Mouse (Mus musculus) gastrocnemius, adult 2 months (tissue): Measurements from ENCODE around the gene Defa34. TPM values are rescaled to one million over a fixed set of nuclear protein-coding genes. Genes with fewer than 3 reads are reported as not detected.
"Not testable (repeated sequence)": the region's sequence is repeated elsewhere in the genome, so short reads cannot be mapped to it uniquely, and the experiment has no call there.

Source experiments
- DNase-seq: peaks from one replicate; pipeline ENCODE4 v3.0.0; 2022
- H3K27ac ChIP-seq: fragments of 200-600 bp; 2 replicates; pipeline ENCODE4 v1.8.1; 2022; ENCODE audit warnings: mild to moderate bottlenecking
- H3K4me3 ChIP-seq: fragments of 200-600 bp; 2 replicates; pipeline ENCODE4 v1.8.1; 2022; ENCODE audit warnings: mild to moderate bottlenecking, moderate library complexity
- intact Hi-C: fragments of 180-260 bp; cut with DNase I; formaldehyde crosslinking; loops from one replicate; pipeline ENCODE4 v1.15.1; 2025
- long read RNA-seq, 2 experiments: library from polyadenylated mRNA; stranded (forward); transcript quantifications; one replicate each; pipeline ENCODE4 v2.0.0; 2021
- total RNA-seq, 2 experiments: library from RNA; stranded (reverse); gene quantifications; 2 replicates each; pipeline ENCODE4 v1.2.3; 2021

Defa34 gene
- total RNA-seq: not detected
- long read RNA-seq, experiment 1: 0 reads
- long read RNA-seq, experiment 2: 0 reads

GRCm38 (mm10) chr8:21665497-21665896 is at the start of gene Defa34:
Defa34 (plus strand) TSS chr8:21665797.
- intact Hi-C loops, DNase-seq, H3K4me3 ChIP-seq, H3K27ac ChIP-seq: not testable (repeated sequence)

DNA sequence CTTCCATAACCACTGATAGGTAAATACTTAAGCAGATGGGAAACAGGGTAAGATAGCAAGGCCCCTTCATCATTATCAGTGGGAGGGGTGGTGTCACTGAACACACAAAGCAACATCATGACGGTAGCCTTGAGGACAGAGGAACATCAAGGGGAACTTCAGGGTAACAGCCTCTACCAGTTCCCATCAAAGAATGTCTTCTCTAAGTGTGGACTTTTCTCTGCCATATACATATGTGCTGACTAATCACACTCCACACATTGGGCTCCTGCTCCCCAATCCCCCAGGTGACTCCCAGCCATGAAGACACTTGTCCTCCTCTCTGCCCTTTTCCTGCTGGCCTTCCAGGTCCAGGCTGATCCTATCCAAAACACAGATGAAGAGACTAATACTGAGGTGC is 47.7 kb upstream of the Defa34 start, which contains the start of gene Defa26:
Gene Defa26 (plus strand): TSS at position 301 of the 400 bp plus-strand sequence.
- DNase-seq, intact Hi-C loops, H3K4me3 ChIP-seq, H3K27ac ChIP-seq: not testable (repeated sequence)

DNA sequence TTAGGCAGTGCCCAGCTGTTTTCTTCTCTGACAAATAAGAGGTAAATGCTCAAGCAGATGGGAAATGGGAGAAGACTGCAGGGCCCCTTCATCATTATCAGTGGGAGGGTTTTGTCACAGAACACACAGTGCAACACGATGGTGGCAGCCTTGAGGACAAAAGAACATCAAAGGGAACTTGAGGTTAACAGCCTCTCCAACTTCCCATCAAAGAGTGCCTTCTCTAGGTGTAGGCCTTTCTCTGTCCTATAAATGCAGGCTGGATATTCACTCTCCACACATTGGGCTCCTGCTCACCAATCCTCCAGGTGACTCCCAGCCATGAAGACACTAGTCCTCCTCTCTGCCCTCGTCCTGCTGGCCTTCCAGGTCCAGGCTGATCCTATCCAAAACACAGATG is 10.1 kb upstream of the Defa34 start, which contains the start of gene Defa17:
Gene Defa17 (plus strand): TSS at position 301 of the 400 bp plus-strand sequence.
- DNase-seq, H3K4me3 ChIP-seq, H3K27ac ChIP-seq, intact Hi-C loops: not testable (repeated sequence)

DNA sequence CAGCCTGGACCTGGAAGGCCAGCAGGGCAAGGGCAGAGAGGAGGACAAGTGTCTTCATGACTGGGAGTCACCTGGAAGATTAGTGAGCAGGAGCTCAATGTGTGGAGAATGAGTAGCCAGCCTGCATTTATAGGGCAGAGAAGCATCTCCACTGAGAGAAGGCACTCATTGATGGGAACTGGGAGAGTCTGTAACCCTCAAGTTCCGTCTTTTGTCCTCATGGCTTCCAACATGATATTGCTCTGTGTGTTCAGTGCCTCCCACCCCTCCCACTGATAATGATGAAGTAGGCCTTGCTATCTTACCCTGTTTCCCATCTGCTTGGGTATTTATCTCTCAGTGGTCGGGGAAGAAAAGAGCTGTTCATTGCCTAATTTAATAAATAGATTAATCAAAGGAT is 37.9 kb downstream of the Defa34 start, which contains the start of gene AY761184:
Gene AY761184 (minus strand): TSS at position 101 of the 400 bp plus-strand sequence.
- DNase-seq, intact Hi-C loops, H3K27ac ChIP-seq, H3K4me3 ChIP-seq: not testable (repeated sequence)

Other genes with a start within 250 kb of the Defa34 start
- not detected for gene Defa36, start 238.4 kb upstream of the Defa34 start, total RNA-seq
- gene Gm7849, start 209.2 kb upstream of the Defa34 start, total RNA-seq: not detected
- not detected for gene Defa20, start 156.5 kb upstream of the Defa34 start, total RNA-seq
- not detected for gene Defa32, start 136.8 kb upstream of the Defa34 start, total RNA-seq
- not detected for gene Defa37, start 100.4 kb upstream of the Defa34 start, total RNA-seq
- not detected for gene Defa28, start 82.8 kb upstream of the Defa34 start, total RNA-seq
- not detected for gene Gm7861, start 71.3 kb upstream of the Defa34 start, total RNA-seq
- gene Defa26, start 47.6 kb upstream of the Defa34 start, total RNA-seq: not detected
- not detected for gene Defa17, start 10.0 kb upstream of the Defa34 start, total RNA-seq
- gene AY761184, start 37.8 kb downstream of the Defa34 start, total RNA-seq: not detected
- not detected for gene Defa24, start 68.7 kb downstream of the Defa34 start, total RNA-seq
- gene Defb50, start 157.7 kb downstream of the Defa34 start, total RNA-seq: not detected
- gene Defb2, start 174.1 kb downstream of the Defa34 start, total RNA-seq: not detected
- gene Defb10, start 193.1 kb downstream of the Defa34 start, total RNA-seq: not detected
- gene Defb9, start 219.6 kb downstream of the Defa34 start, total RNA-seq: not detected
- gene Defb11, start 240.6 kb downstream of the Defa34 start, total RNA-seq: not detected